Mouse (Mus musculus): Measurements from ENCODE around the gene Slc35e3. TPM values are rescaled to one million over a fixed set of nuclear protein-coding genes. Genes with fewer than 3 reads are reported as not detected.

Slc35e3 gene
- total and polyA plus RNA-seq, 3 experiments, result 2.2 to 9.7 (median 5.0) TPM

DNA sequence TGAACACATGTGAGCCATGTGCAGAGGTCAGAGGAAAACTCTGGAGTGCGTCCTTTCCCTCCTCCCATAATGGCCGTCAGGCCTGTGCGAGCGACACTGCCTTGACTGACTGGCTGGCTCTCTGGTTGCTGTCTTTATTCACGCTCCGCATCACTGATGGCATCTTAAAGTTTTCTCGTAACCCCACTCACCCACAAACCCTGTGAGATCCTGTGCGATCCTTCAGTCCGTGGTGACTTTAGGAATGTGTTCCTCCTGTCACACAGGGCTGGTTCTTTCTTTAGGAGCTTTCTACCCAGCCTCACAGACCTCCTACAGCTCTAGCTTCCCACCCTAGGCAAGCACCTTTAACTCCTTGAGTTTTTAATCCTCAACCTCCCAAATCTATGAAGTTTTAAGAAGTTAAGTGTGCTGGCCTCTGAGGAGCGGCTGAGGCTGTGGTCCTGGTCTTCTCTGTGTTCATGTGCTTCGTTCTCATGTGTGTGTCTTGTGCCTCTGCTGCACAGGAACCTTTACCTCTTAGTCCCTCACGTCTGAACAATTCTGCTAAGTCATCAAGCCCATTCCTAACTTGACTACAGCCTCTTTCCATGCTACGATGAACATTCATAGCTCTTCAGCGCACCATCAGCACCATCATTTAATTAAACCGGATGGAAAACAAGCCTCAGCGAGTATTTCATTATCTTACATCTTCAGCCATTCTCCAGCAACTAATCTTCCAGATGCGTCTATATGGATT is 26.4 kb upstream of the Slc35e3 start:
- no peaks in the 10 kb centered on the region for H3K9me3 ChIP-seq (replicated peaks; ENCODE audit: low read length)
- TF ChIP-seq RAD21 (IDR thresholded peaks at IDR 0.05; ENCODE audit: low read depth, low read length) (no peak), CHD2 (IDR thresholded peaks at IDR 0.05; ENCODE audit: low read length) (no peak), ZNF384 (IDR thresholded peaks at IDR 0.05; ENCODE audit: low read depth, low read length) (no peak), KAT2A (IDR thresholded peaks at IDR 0.05; ENCODE audit: insufficient replicate concordance, low read length) (no peak), TBP (conservative IDR thresholded peaks at IDR 0.05; ENCODE audit: low read depth, low read length) (no peak), MYC (IDR thresholded peaks at IDR 0.05; ENCODE audit: low read depth, low read length) (no peak)
- dilution Hi-C loops (cut with MboI; ENCODE audit: extremely low pct_ligation_motif_present, extremely low pct_unique_long_range_greater_than_20kb, low sequenced_read_pairs), result no loop called here
- H3K27me3 ChIP-seq (replicated peaks), result no peaks in the 10 kb centered on the region
- H3K79me2 ChIP-seq (replicated peaks; ENCODE audit: control insufficient read depth, extremely low read depth, insufficient read depth, poor library complexity, severe bottlenecking), result no peaks in the 10 kb centered on the region
- H3K36me3 ChIP-seq (replicated peaks in 1 of 2; ENCODE audit: control insufficient read depth in 1 of 2, insufficient read depth in 1 of 2, low read length in 1 of 2), result peaks cover 70 to 89% of the 10 kb centered on the region in 2 experiments
- H3K4me2 ChIP-seq (ENCODE audit: insufficient read depth, low read depth, poor library complexity, severe bottlenecking), result no peak overlapping the region
- H3K27ac ChIP-seq (ENCODE audit: insufficient read depth, low read depth), result no peak overlapping the region
- H3K4me1 ChIP-seq (ENCODE audit: control insufficient read depth in 1 of 2, insufficient read depth in 2 of 2), result no peaks in the 10 kb centered on the region
- no peak overlapping the region for H3K9ac ChIP-seq (ENCODE audit: insufficient read depth, low read depth)
- in situ Hi-C loops (cut with MboI; ENCODE audit: low pct_ligation_motif_present, low pct_unique_long_range_greater_than_20kb, low sequenced_read_pairs), result no loop called here
- no peak overlapping the region for H3K4me3 ChIP-seq (replicated peaks in 1 of 3; ENCODE audit: low read depth in 2 of 3, low read length in 2 of 3, poor library complexity in 1 of 3)
- no peak for DNase-seq (ENCODE audit: extremely low read depth)

DNA sequence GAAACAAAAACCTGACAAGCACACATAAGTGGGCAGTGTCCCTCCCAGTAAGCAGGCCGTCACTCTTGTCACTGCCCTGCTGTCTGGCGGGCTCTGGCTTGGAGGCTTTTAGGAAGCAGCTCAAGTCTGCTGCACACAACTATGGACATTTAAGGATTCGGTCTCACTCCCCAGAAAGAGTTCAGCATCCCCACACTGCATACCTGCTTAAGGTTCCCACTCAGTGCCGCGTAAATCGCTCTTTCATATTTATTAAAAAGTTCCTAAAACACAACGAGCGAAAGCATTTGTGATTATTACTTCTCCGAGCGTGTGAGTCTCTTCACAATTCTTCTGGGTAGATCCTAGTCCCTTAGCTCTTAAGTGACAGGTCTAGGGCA is 25.0 kb upstream of the Slc35e3 start:
- no peaks in the 10 kb centered on the region for H3K27me3 ChIP-seq (replicated peaks)
- H3K27ac ChIP-seq (ENCODE audit: insufficient read depth, low read depth), result no peak overlapping the region
- DNase-seq (ENCODE audit: extremely low read depth), result no peak
- in situ Hi-C loops (cut with MboI; ENCODE audit: low pct_ligation_motif_present, low pct_unique_long_range_greater_than_20kb, low sequenced_read_pairs) (no loop called here), dilution Hi-C loops (cut with MboI; ENCODE audit: extremely low pct_ligation_motif_present, extremely low pct_unique_long_range_greater_than_20kb, low sequenced_read_pairs) (no loop called here)
- H3K9me3 ChIP-seq (replicated peaks; ENCODE audit: low read length), result no peaks in the 10 kb centered on the region
- no peak overlapping the region for H3K9ac ChIP-seq (ENCODE audit: insufficient read depth, low read depth)
- H3K36me3 ChIP-seq (replicated peaks in 1 of 2; ENCODE audit: control insufficient read depth in 1 of 2, insufficient read depth in 1 of 2, low read length in 1 of 2), result peaks cover 71 to 87% of the 10 kb centered on the region in 2 experiments
- H3K4me1 ChIP-seq (ENCODE audit: control insufficient read depth in 1 of 2, insufficient read depth in 2 of 2), result no peaks in the 10 kb centered on the region
- H3K4me2 ChIP-seq (ENCODE audit: insufficient read depth, low read depth, poor library complexity, severe bottlenecking), result no peak overlapping the region
- no peak overlapping the region for H3K4me3 ChIP-seq (replicated peaks in 1 of 3; ENCODE audit: low read depth in 2 of 3, low read length in 2 of 3, poor library complexity in 1 of 3)
- TF ChIP-seq KAT2A (IDR thresholded peaks at IDR 0.05; ENCODE audit: insufficient replicate concordance, low read length), result no peak
- no peak for TF ChIP-seq POLR2AphosphoS2 (IDR thresholded peaks at IDR 0.05; ENCODE audit: low read depth, low read length)
- no peak for TF ChIP-seq IRF4 (IDR thresholded peaks at IDR 0.05; ENCODE audit: low read depth, low read length)
- TF ChIP-seq MAX (IDR thresholded peaks at IDR 0.05; ENCODE audit: low read length), result no peak
- TF ChIP-seq MXI1 (IDR thresholded peaks at IDR 0.05; ENCODE audit: low read depth, low read length), result no peak
- TF ChIP-seq SMC3 (IDR thresholded peaks at IDR 0.05; ENCODE audit: low read depth, low read length), result no peak
- TF ChIP-seq NRF1 (IDR thresholded peaks at IDR 0.05; ENCODE audit: low read depth, low read length), result no peak
- TF ChIP-seq NELFE (IDR thresholded peaks at IDR 0.05; ENCODE audit: low read depth, low read length), result no peak
- TF ChIP-seq MAZ (IDR thresholded peaks at IDR 0.05; ENCODE audit: low read depth, low read length), result no peak
- no peak for TF ChIP-seq PAX5 (IDR thresholded peaks at IDR 0.05; ENCODE audit: low read length)
- no peak for TF ChIP-seq TBP (conservative IDR thresholded peaks at IDR 0.05; ENCODE audit: low read depth, low read length)
- no peak for TF ChIP-seq ETS1 (conservative IDR thresholded peaks at IDR 0.05; ENCODE audit: low read depth, low read length)
- no peaks in the 10 kb centered on the region for H3K79me2 ChIP-seq (replicated peaks; ENCODE audit: control insufficient read depth, extremely low read depth, insufficient read depth, poor library complexity, severe bottlenecking)

All from CH12.LX (cell line).